Mouse (Mus musculus) left cerebral cortex, postnatal 25 days (tissue): ENCODE measurements around the gene Slc22a4. TPM values are rescaled to one million over a fixed set of nuclear protein-coding genes. Genes with fewer than 3 reads are reported as not detected.
A peak's percentile ranks its signal among the peaks of the same experiment; 100 is the strongest.
"Not testable (repeated sequence)": the region's sequence is repeated elsewhere in the genome, so short reads cannot be mapped to it uniquely, and the experiment has no call there.

Experiments used
- DNase-seq, 2 experiments: peaks; one replicate each; pipeline ENCODE4 v3.0.0; 2022; ENCODE audit warnings: low spot score in 2 of 2, mixed read lengths in 1 of 2
- intact Hi-C: fragments of 180-260 bp; cut with DNase I; formaldehyde crosslinking; loops from one replicate; pipeline ENCODE4 v1.15.1; 2025
- total RNA-seq, 2 experiments: library from RNA; stranded (reverse); gene quantifications; 2 replicates each; pipeline ENCODE4 v1.2.3; 2021

Slc22a4 gene
- total RNA-seq, 2 experiments from 2014 or later, result 5.2 to 5.7 TPM

GRCm38 (mm10) chr11:54011255-54011654, 16.6 kb downstream of the Slc22a4 start:
- no peak for DNase-seq
- intact Hi-C loops, result no loop called here

DNA sequence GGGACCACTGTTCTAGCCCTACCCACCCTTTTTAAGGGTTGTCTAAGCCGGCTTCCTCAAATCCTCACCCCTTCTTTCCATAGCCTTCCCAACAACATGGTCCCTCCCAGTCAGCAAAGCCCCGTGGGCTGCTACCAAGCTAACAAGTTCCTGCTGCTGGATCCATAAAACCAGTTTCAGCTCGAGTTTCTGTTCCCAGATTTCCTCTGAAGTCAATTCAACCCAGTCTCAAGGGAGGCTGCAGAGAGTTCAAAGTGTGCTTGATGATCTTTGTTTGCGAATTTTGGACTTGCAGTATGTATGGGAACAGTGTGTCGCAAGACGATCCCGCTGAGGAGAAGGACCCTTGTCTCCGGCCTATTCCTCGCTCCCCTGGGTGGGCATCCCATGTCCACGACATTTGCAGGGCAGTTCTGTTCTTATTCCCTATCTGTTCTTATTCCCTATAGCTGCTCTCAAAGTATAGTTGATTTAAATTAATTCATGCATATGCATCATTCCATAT, 19.4 kb downstream of the Slc22a4 start:
- DNase-seq, result no peak
- intact Hi-C loops, result no loop called here

GRCm38 (mm10) chr11:54007717-54008116, 20.2 kb downstream of the Slc22a4 start:
- intact Hi-C loops, result no loop called here
- peak in 1 of 2 experiments; percentile 26 for DNase-seq

GRCm38 (mm10) chr11:54006901-54007300, 21.0 kb downstream of the Slc22a4 start:
- DNase-seq, result peak in 1 of 2 experiments; percentile 11
- intact Hi-C loops, result no loop called here

GRCm38 (mm10) chr11:54006362-54006761, 21.5 kb downstream of the Slc22a4 start:
- intact Hi-C loops, DNase-seq: not testable (repeated sequence)

DNA sequence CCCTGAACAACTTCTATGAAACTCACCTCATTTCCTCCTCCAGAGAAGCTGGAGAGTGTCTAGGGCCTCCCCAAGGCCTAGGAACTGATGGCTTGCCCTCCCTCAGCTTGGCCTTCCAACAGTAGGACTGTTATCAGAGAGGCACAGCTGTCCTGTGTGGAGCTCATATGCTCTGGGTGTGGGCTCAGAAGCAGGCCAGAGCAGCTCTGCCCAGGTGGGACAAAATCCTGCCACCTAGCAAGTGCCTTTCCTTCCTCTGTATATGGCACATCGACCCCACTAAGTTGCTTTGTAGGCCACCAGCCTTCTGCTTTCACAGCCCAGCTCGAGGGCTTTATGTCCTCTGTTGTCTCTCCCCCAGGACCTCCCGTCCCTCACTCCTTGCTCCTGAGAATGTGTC, 23.2 kb downstream of the Slc22a4 start:
- intact Hi-C loops, result no loop called here
- DNase-seq, result no peak

- intact Hi-C loops, result no loop called here
- no peak for DNase-seq
These were observed 23.7 kb downstream of the Slc22a4 start for GRCm38 (mm10) chr11:54004221-54004620.

DNA sequence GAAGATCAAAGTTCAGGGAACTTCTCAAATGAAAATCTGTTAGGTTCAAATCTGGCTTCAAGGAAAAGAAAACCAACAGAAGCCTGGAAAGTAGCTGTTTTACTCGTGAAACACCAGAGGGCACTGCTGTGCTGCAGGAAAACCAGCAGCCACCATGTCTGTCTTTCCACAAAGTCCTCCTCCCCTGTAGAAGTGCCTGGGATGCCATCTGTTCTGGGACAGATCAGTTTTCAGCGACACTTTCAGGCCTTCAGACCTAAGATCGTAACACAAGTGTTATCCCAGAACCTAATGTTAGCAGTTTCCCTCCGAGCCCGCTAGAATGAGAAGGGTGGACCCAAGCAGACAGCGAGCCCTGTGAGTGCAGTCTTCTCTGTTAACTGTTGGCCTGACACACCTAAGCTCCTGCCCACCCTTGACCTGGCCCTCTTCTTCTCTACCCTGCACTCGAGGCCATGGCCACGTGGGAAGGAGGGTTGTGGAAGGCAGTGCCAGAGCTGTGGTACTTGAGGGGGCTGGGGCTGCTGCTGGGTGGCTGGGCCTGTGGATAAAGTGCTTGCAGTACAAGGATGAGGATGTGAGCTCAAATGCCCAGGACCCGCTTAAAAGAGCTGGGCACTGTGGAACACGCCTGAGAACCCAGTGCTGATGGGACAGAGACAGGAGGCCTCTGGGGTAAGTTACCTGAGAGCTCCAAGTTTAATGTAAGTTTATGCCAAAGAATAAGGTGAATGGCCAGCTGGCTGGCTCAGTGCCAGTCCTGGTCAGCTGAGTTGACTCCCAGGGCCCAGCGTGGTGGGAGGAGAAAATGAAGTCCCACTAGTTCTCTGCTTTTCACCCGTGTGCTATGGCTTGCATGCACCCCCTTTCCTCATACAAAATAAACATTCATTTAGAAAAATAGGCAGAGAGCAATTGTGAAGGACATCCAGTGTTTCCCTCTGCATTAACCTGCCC, 24.9 kb downstream of the Slc22a4 start:
- intact Hi-C loops, result loop anchor here (1.0 to 2.0 kb wide), 3 partner anchors 51 to 254 kb away; no protein-coding TSS in a partner anchor
- peak; percentile 70 to 76 for DNase-seq

DNA sequence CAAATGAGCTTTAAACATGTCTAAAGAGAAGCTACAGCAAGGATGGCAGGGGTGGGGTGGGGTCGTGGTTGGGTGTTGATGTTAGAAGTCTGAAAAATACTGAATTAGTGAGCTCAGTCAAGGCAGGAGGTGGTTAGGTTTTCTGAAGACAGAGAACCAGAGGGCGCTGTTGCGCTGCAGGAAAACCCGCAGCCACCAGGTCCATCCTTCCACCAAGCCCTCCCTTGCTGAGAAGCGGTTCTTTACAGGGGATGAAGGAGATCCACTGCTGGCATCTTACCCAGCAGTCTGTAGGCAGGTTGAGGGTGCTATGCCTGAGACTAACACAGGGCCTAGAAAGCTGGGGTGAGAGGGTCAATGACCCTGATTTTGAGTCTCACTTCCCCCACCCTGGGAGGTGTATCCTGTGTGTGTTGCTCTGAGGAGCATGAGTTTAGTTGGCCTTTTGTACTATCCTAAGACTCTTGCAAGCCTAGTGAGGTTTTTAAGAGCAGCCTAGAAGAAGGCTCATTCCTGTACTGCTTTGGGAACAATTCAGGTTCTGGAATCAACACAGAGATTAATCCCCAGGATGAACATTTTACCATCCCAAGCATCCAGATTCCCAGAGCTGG, 25.6 kb downstream of the Slc22a4 start:
- DNase-seq, result peak; percentile 66 to 76
- intact Hi-C loops, result loop anchor here (1.0 to 2.0 kb wide), 3 partner anchors 52 to 255 kb away; no protein-coding TSS in a partner anchor

- intact Hi-C loops, result no loop called here
- no peak for DNase-seq
These were observed 30.2 kb downstream of the Slc22a4 start for GRCm38 (mm10) chr11:53997661-53998060.

DNA sequence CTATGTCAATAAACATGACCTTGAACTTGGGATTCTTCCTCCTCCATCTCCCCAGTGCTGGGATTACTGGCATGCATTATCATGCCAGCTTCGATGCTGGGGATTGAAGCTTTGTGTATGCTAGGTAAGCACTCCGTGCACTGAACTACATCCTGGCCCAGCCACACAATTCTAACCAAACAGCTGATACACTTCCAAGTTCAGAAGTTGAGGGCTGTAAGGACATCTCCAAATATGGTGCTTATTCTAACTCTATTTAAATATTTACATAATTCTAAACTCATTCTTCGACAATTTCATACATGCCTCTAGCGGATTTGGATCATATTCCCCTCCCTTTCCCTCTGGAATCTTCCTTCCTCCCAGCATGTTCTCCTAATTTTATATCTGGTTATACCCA, 35.6 kb downstream of the Slc22a4 start:
- intact Hi-C loops, result no loop called here
- DNase-seq, result no peak

DNA sequence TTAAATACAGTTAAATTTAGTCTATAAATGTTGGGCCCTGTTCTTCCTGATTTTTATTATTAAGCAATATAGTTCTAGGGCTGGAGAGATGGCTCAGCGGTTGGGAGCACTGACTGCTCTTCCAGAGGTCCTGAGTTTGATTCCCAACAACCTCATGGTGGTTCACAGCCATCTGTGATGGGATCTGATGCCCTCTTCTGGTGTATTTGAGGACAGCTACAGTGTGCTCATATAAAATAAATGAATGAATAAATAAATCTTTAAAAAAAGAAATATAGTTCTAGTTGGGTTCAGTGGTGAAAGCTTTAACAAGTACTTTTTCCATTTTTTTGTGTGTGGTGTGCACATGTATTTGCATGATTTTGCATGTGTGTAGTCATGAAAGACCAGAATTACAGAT, 38.7 kb downstream of the Slc22a4 start:
- DNase-seq, result no peak
- intact Hi-C loops, result loop anchor here (5.0 kb wide), 1 partner anchor 57 kb away; no protein-coding TSS in a partner anchor

DNA sequence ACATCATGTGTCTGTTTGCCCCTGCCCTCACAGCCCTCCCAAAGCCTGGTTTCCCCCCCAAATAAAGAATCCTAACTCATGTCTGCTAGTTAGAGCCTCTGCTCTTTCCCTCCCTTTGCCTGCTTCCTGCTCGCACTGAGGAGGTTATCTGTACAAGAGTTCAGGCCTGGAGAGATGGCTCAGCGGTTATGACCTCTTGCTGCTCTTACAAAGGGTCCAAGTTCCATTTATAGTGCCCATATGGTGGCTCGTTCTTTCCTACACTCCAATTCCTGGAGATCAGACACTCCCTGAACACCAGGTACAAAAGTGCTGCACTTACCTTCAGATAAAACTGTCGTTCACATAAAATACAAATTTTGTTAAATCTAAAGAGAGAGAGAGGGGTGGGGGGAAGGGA, 39.8 kb downstream of the Slc22a4 start:
- intact Hi-C loops, result loop anchor here (5.0 kb wide), 1 partner anchor 56 kb away; no protein-coding TSS in a partner anchor

GRCm38 (mm10) chr11:53981396-53981795, 46.5 kb downstream of the Slc22a4 start:
- DNase-seq, result no peak
- intact Hi-C loops, result no loop called here

More for the DNA sequence above, 39.8 kb downstream of the Slc22a4 start:
- no peak for DNase-seq

GRCm38 (mm10) chr11:53979788-53980621, 47.9 kb downstream of the Slc22a4 start, which contains the start of gene Slc22a21:
TSS of gene Slc22a21 (minus strand) at chr11:53980332.
- intact Hi-C loops, result no loop called here
- peak; percentile 20 for DNase-seq

GRCm38 (mm10) chr11:53979456-53979787, 48.5 kb downstream of the Slc22a4 start:
- DNase-seq, intact Hi-C loops: not testable (repeated sequence)

DNA sequence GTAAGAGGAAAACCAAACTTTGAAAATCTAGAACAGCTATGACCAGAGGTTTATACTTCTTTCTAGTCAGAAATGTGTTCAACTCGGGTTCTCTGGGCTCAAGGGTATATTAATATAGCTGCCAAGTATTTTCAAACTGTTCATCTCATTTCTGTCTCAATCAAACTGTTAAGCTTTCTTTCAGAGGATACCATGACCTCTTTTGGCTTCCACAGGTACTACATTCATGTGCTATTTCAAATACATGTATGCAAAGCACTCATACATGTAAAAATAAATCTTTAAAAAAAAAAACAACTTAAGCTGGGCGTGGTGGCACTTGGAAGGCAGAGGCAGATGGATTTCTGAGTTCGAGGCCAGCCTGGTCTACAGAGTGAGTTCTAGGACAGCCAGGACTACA, 50.2 kb downstream of the Slc22a4 start:
- DNase-seq, result no peak
- intact Hi-C loops, result no loop called here

DNA sequence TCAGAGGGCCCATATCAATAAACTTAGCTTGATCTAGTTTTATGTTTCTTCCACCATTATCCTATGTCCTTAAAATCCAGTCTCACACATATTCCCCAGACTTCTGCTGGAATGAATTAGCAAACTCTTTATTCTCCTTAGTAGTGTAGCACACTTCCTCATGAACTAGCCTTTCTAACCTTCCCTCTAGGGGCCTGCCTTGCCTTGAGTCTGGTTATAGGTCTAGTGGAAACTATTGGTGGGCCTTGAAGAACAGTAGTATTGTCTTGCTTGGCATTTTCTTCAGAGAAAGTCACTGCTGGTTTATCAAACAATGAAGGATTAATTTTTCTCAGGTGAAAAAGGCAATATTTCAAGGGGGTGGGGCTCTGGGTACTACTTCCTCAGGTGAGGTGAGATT, 52.3 kb downstream of the Slc22a4 start:
- no peak for DNase-seq
- intact Hi-C loops, result no loop called here

DNA sequence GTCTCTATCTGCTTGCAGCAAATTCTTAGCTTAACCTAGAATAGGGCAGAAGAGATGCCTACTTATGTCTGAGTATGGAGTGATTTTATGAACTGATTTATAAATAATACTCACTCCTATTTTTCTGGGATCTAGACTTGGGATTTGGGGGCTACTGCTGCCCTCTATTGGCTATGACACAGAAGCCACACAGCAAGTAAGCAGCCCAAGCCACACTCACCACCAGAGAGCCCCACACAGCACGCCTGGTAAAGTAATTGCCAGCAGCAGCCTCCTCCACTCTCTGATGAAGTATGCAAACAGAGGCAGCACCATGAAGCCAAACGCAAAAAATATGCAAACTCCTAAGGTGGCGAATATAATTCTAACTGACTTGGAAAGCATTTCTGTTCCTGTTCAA, 68.9 kb downstream of the Slc22a4 start:
- intact Hi-C loops, result loop anchor here (1.0 kb wide), 1 partner anchor 83 kb away; no protein-coding TSS in a partner anchor
- no peak for DNase-seq
